Mouse (Mus musculus): Measurements from ENCODE around the gene Tor1aip2. TPM values are rescaled to one million over a fixed set of nuclear protein-coding genes. Genes with fewer than 3 reads are reported as not detected.

Tor1aip2 gene
- polyA plus RNA-seq, 1 experiment from 2014 or later = 104 TPM

DNA sequence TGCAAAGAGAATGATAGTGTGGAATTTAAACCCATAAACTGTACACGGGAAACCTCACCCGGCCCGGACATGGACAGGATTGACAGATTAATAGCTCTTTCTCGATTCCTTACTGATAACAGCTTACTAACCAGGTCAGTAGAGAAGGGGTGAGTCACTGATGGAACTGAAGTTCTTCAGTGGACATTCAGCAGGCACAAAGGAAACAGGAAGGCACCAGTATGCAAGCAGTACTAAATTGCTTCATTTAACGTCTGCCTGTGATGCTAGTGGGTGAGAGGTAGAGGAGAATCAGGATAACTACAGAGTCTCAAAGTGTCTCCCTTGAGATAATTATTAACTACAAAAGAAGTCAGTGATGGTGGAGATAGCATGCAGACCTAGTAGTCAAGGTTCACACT lies 9.0 kb downstream of the Tor1aip2 start:
- H3K36me3 ChIP-seq (replicated peaks) = peaks cover 69% of the 10 kb centered on the region
- peaks cover 24% of the 10 kb centered on the region for H3K4me1 ChIP-seq
- H3K27ac ChIP-seq = no peak overlapping the region
- H3K9me3 ChIP-seq = no peaks in the 10 kb centered on the region
- DNase-seq (ENCODE audit: extremely low spot score, low spot score) = no peak
- no peak overlapping the region for H3K4me3 ChIP-seq
- WGBS = 93% methylated on average over 5 of the region's 5 CpGs
- H3K27me3 ChIP-seq (ENCODE audit: poor library complexity, severe bottlenecking) = no peaks in the 10 kb centered on the region

DNA sequence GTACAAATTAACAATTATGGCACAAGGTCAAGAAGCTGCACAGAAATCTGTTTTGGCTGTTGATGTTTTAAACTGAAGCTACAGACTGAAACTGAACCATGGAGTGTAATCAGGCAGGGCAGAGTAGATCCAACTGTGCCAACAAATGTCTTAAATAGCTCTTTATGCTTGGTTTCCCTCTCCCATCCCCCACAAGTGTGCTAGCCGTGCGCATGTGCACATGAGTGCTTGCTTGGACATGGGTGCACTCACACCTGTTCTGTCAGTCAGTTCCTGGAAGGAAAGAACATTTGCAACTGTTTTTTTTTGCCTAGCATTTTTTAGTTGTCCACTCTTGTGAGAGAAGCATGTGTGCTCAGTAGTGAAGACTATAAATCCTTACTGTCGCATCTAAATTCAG lies 11.5 kb downstream of the Tor1aip2 start:
- H3K36me3 ChIP-seq (replicated peaks) = peaks cover 94% of the 10 kb centered on the region
- H3K4me1 ChIP-seq = peaks cover 16% of the 10 kb centered on the region
- H3K27ac ChIP-seq = no peak overlapping the region
- no peak overlapping the region for H3K4me3 ChIP-seq
- WGBS = 90% methylated on average over 3 of the region's 3 CpGs
- no peaks in the 10 kb centered on the region for H3K9me3 ChIP-seq
- H3K27me3 ChIP-seq (ENCODE audit: poor library complexity, severe bottlenecking) = no peaks in the 10 kb centered on the region
- no peak for DNase-seq (ENCODE audit: extremely low spot score, low spot score)

DNA sequence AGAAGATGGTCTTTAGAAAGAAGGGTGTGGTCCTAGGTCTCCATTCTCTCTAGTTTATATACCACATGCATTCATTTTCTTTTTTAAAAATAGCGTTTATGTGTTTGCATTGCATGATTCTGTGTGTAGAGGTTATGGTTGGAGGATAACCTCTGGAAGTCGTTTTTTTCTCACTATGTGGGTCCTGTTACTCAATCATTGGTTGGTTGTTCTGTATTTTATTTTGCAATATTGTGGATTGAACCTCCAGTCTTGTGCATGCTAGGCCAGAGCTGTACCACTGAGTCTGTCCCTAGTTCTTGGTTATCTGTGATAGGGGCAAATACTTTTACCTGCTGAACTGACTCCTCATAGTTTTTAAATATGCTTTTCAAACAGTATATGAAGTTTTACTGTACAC lies 23.0 kb downstream of the Tor1aip2 start:
- Histone ChIP-seq H3K4me1 (no peaks in the 10 kb centered on the region), H3K27me3 (ENCODE audit: poor library complexity, severe bottlenecking) (no peaks in the 10 kb centered on the region), H3K36me3 (replicated peaks) (peaks cover 77% of the 10 kb centered on the region), H3K27ac (no peak overlapping the region), H3K4me3 (no peak overlapping the region), H3K9me3 (no peaks in the 10 kb centered on the region)
- DNase-seq (ENCODE audit: extremely low spot score, low spot score) = no peak
- 89% methylated on average over 2 of the region's 2 CpGs for WGBS

DNA sequence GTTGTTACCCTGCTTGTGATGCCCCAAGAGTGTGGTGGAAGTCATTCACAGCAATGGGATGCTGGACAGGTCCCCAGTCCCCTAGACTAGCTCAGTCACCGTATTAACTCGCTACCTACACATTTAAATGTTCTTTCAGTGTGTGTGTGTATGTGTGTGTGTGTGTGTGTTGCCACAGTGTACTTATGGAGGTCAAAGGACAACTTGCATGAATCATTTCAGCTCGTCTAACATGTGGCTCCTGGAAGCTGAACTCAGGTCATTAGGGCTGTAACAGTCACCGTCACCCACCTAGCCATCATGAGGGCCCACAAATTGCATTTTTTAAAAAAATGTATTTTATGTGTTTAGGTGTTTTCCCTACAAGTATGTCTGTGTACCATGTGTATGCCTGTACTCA lies 27.0 kb downstream of the Tor1aip2 start:
- no peak for DNase-seq (ENCODE audit: extremely low spot score, low spot score)
- peaks cover 82% of the 10 kb centered on the region for H3K36me3 ChIP-seq (replicated peaks)
- no peaks in the 10 kb centered on the region for H3K9me3 ChIP-seq
- no peaks in the 10 kb centered on the region for H3K4me1 ChIP-seq
- H3K27me3 ChIP-seq (ENCODE audit: poor library complexity, severe bottlenecking) = no peaks in the 10 kb centered on the region
- H3K4me3 ChIP-seq = no peak overlapping the region
- no peak overlapping the region for H3K27ac ChIP-seq
- WGBS = 92% methylated on average over 4 of the region's 4 CpGs

DNA sequence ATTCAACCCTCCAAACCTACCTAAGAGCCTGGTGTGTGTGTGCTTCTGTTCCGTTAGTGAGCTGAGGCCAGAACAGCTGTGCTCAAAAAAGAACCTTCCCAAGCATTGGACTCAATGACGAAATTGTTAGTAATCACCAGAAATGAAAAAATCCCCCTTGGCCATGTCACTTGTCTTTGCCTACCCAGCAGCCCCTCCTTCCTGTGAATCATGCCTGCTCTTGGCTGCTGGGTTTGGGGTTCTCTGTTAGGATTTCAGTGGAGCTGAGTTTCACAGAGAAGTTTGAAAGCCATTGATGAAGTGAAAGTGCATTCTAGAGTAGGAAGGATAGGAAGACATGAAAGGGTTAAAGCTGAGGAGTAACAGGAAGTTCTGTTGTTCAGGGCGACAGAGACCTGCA lies 30.9 kb downstream of the Tor1aip2 start:
- no peak overlapping the region for H3K4me3 ChIP-seq

DNA sequence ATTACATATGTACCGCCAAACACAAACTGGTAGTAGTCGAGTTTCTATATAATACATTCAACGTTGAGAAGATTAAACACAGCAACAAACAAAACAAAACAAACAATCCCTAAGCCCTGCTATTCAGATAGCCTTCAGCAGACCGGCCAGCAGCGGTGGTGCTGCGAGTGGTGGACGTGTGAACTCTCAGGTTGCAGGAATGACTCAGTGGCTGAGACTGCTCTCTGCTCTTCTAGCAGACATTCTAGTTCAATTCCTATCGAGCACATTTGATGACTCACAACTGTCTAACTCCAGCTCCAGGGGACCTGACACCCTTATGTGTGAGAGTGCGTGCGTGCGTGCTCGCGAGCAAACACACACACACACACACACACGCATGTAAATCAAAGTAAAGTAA lies 34.9 kb downstream of the Tor1aip2 start:
- Histone ChIP-seq H3K27ac (no peak overlapping the region), H3K9me3 (no peaks in the 10 kb centered on the region), H3K4me3 (no peak overlapping the region), H3K36me3 (replicated peaks) (peaks cover 31% of the 10 kb centered on the region), H3K27me3 (ENCODE audit: poor library complexity, severe bottlenecking) (no peaks in the 10 kb centered on the region), H3K4me1 (peaks cover 18% of the 10 kb centered on the region)
- 92% methylated on average over 14 of the region's 14 CpGs for WGBS
- no peak for DNase-seq (ENCODE audit: extremely low spot score, low spot score)

More for the DNA sequence above, 30.9 kb downstream of the Tor1aip2 start:
- no peaks in the 10 kb centered on the region for H3K9me3 ChIP-seq
- no peaks in the 10 kb centered on the region for H3K27me3 ChIP-seq (ENCODE audit: poor library complexity, severe bottlenecking)
- no peak for DNase-seq (ENCODE audit: extremely low spot score, low spot score)
- no peaks in the 10 kb centered on the region for H3K4me1 ChIP-seq
- WGBS = 78% methylated on average over 3 of the region's 3 CpGs
- H3K36me3 ChIP-seq (replicated peaks) = peaks cover 69% of the 10 kb centered on the region
- H3K27ac ChIP-seq = no peak overlapping the region

DNA sequence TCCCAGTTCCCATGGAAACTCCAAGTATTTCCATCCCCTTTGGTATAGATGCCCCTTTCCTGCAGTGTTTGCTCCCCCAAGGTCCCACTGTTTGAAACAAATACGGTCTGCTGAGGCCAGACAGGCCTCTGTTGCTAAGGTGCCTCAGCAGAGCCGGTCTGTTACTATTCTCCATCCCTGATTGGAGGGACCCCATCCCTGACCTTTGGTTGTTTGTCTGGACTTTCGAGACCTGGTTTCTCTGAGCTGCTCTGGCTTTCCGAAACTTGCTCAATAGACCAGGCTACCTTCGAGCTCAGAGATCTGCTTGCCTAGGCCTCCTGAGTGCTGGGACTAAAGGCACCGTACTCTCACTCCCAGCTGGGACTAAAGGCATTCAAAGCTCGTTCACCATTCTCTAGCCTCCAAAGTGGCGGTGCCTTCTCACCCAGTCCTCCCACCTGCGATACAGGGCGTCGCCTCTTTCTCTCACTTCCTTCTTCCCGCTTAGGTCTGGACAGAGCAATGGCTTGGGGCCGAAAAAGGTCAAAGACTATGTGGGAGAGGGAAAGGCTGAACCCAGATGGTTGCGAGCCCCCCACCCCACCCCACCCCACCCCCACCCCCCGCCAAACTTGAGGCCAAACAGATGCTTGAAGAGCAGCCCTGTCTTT lies 38.1 kb downstream of the Tor1aip2 start:
- no peak overlapping the region for H3K4me3 ChIP-seq
- H3K4me1 ChIP-seq = peaks cover 35% of the 10 kb centered on the region
- no peaks in the 10 kb centered on the region for H3K9me3 ChIP-seq
- 0 out of 2 replicates have a peak, but pooled peaks cover 3% of the 10 kb centered on the region for H3K36me3 ChIP-seq (replicated peaks)
- no peak for DNase-seq (ENCODE audit: extremely low spot score, low spot score)
- 74% methylated on average over 15 of the region's 15 CpGs for WGBS
- H3K27me3 ChIP-seq (ENCODE audit: poor library complexity, severe bottlenecking) = no peaks in the 10 kb centered on the region
- H3K27ac ChIP-seq = peak overlapping the region; percentile 36; the same call in 1 of the 2 replicates

DNA sequence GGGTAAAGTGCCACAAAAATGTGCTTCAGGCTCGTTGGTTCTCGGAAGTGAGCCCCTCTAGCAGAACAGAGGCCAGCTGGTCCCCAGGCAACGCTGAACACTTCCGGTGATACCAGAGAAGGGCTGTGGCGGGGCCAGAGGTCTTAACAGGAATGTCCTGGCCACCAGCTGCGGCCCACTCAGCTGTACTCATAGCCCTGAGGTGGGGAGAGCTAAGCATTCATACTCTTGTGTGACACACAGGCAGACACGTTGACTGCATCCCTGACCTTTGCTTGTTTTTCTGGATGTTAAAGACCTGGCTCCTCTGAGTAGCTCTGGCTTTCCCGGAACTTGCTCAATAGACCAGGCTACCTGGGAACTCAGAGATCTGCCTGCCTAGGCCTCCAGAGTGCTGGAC lies 39.4 kb downstream of the Tor1aip2 start:
- Histone ChIP-seq H3K4me1 (peaks cover 42% of the 10 kb centered on the region), H3K27ac (peak overlapping the region; percentile 12; the same call in 1 of the 2 replicates), H3K4me3 (no peak overlapping the region), H3K9me3 (no peaks in the 10 kb centered on the region), H3K27me3 (ENCODE audit: poor library complexity, severe bottlenecking) (no peaks in the 10 kb centered on the region), H3K36me3 (replicated peaks) (no peaks in the 10 kb centered on the region)
- 63% methylated on average over 8 of the region's 8 CpGs for WGBS
- peak; percentile 41 for DNase-seq (ENCODE audit: extremely low spot score, low spot score)

DNA sequence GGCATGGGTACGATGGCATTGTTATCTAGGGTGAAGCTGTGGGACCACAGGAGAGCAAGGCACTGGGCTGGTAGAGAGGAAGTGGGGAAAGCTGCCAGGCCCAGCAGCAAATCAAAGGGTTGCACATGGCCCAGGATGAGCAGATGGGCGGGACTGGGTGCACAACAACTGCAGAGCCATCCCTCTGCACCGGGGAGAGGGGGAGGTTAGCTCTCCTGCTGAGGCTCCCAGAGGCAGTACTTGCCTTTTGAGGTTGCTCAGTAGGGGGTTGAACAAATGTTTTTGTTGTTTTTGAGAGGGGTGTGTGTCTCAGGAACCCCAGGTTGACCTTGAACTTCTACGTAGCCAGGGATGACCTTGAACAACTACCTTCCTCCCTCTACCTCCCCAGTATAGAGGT lies 41.3 kb downstream of the Tor1aip2 start:
- no peak overlapping the region; the same call in 1 of the 2 replicates for H3K27ac ChIP-seq
- peaks cover 42% of the 10 kb centered on the region for H3K4me1 ChIP-seq
- H3K4me3 ChIP-seq = no peak overlapping the region
- no peaks in the 10 kb centered on the region for H3K36me3 ChIP-seq (replicated peaks)
- 67% methylated on average over 4 of the region's 4 CpGs for WGBS
- no peaks in the 10 kb centered on the region for H3K27me3 ChIP-seq (ENCODE audit: poor library complexity, severe bottlenecking)
- H3K9me3 ChIP-seq = no peaks in the 10 kb centered on the region
- no peak for DNase-seq (ENCODE audit: extremely low spot score, low spot score)

DNA sequence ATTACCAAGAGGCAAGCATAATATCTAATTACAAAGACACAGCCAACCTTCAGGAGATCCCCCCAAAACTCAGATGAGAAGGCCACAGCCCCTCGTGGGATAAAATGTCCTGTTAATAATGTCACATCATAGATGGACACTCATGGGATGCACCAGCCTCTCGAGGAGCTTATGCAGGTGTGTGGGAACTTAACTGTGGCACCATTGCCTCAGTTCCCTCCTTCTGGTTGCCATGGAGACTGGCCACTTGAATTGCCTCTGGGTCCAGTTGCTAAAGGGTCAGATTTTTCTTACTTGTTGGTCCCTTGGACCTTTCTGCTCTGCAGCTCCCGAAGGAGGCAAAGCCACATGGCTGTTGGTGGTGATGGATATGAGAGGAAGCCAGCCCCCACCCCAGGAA lies 42.5 kb downstream of the Tor1aip2 start:
- Histone ChIP-seq H3K36me3 (replicated peaks) (no peaks in the 10 kb centered on the region), H3K27me3 (ENCODE audit: poor library complexity, severe bottlenecking) (no peaks in the 10 kb centered on the region), H3K4me3 (no peak overlapping the region), H3K9me3 (no peaks in the 10 kb centered on the region), H3K27ac (no peak overlapping the region), H3K4me1 (peaks cover 42% of the 10 kb centered on the region)
- 73% methylated on average over 3 of the region's 3 CpGs for WGBS
- no peak for DNase-seq (ENCODE audit: extremely low spot score, low spot score)

DNA sequence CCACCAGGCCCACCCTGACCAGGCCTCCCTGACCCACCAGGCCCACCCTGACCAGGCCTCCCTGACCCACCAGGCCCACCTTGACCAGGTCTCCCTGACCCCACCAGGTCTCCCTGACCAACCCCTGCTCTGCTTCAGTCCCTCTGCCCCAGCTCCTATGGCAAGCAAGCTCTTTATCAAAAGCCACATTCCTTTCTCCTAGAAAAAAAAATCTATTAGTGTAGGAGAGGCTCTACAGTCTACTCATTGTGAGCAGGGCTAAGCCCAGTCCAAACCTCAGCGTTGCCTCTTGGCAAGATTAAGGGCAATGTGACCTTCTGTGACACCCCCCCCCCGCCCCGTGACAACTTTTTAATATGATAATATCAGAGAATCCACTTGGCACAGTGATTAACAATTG lies 49.4 kb downstream of the Tor1aip2 start:
- H3K4me1 ChIP-seq = peaks cover 3% of the 10 kb centered on the region
- H3K36me3 ChIP-seq (replicated peaks) = no peaks in the 10 kb centered on the region
- 78% methylated on average over 3 of the region's 3 CpGs for WGBS
- no peak overlapping the region for H3K27ac ChIP-seq
- H3K27me3 ChIP-seq (ENCODE audit: poor library complexity, severe bottlenecking) = 0 out of 2 replicates have a peak, but pooled peaks cover 4% of the 10 kb centered on the region
- no peak overlapping the region for H3K4me3 ChIP-seq
- DNase-seq (ENCODE audit: extremely low spot score, low spot score) = no peak
- H3K9me3 ChIP-seq = no peaks in the 10 kb centered on the region

DNA sequence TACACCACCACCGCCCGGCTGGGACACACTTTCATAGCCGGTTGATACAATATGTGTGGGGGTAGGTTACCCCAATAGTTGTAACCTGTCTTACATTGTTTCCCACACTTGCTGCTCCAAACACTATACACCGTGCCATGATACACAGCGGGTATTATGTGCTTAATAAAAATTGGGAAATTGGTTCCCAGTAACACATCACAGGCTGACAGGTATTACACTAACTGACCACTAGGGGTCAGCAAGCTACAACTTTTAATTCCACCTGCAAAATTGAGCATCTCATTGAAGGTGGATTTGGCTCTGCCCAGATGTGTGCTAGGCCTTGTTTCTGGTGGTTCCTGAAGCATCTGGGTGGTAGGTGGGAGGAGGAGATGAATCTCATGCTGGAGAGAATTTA lies 50.6 kb downstream of the Tor1aip2 start:
- Histone ChIP-seq H3K4me3 (no peak overlapping the region), H3K36me3 (replicated peaks) (no peaks in the 10 kb centered on the region), H3K27ac (no peak overlapping the region), H3K27me3 (ENCODE audit: poor library complexity, severe bottlenecking) (0 out of 2 replicates have a peak, but pooled peaks cover 4% of the 10 kb centered on the region), H3K9me3 (no peaks in the 10 kb centered on the region), H3K4me1 (peaks cover 14% of the 10 kb centered on the region)
- DNase-seq (ENCODE audit: extremely low spot score, low spot score) = peak; percentile 33
- 62% methylated on average over 5 of the region's 5 CpGs for WGBS

DNA sequence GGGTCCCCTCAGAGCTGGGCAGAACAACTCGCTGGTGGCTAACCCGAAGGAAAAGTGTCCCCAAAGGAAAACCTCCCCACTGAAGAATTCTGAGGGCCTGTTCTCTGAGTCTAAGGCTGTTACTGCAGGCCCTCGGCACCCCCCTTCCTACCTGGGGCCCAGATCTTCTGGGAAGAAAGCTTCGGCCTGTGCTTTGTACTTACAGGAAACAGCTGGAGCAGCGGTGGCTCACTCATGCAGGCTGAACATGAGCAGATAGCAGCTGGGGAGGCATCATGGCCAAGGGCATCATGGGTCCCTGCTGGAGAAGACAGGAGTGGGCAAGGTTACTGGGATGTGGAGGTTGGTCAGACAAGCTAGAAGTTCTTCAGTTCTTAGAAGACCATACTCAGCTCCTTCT lies 52.4 kb downstream of the Tor1aip2 start:
- WGBS = 84% methylated on average over 5 of the region's 5 CpGs
- no peak overlapping the region for H3K4me3 ChIP-seq
- peaks cover 21% of the 10 kb centered on the region for H3K4me1 ChIP-seq
- H3K9me3 ChIP-seq = no peaks in the 10 kb centered on the region
- H3K36me3 ChIP-seq (replicated peaks) = no peaks in the 10 kb centered on the region
- no peak overlapping the region for H3K27ac ChIP-seq
- no peak for DNase-seq (ENCODE audit: extremely low spot score, low spot score)
- 0 out of 2 replicates have a peak, but pooled peaks cover 4% of the 10 kb centered on the region for H3K27me3 ChIP-seq (ENCODE audit: poor library complexity, severe bottlenecking)
